8 mouse cellular contexts compared by ENCODE assay signal in genomic region chr13:101233843-101234281, GRCm38 (mm10).
DNase-seq lines count a peak whose midpoint lies in the region; ATAC-seq lines count a peak whose summit lies in the region.

No protein-coding gene starts in this region.

- H3K27me3 ChIP-seq in forebrain, embryonic 13.5 days, result no peaks in the 10 kb centered on the region
- no peaks in the 10 kb centered on the region for H3K27me3 ChIP-seq in intestine, embryonic 15.5 days (replicated peaks)
- no peaks in the 10 kb centered on the region for H3K27me3 ChIP-seq in midbrain, embryonic 16.5 days (ENCODE audit: control insufficient read depth, insufficient read depth, low read depth, low read length)

- H3K36me3 ChIP-seq in forebrain, embryonic 13.5 days (ENCODE audit: poor library complexity, severe bottlenecking), result no peaks in the 10 kb centered on the region
- H3K36me3 ChIP-seq in intestine, embryonic 15.5 days, result no peaks in the 10 kb centered on the region
- H3K36me3 ChIP-seq in midbrain, embryonic 16.5 days (ENCODE audit: control insufficient read depth, insufficient read depth, low read length), result no peaks in the 10 kb centered on the region

- peak; percentile 77 for ATAC-seq in forebrain, embryonic 13.5 days
- ATAC-seq in intestine, embryonic 15.5 days, result peak; percentile 51
- peak; percentile 77 for ATAC-seq in midbrain, embryonic 16.5 days

- peaks cover 41% of the 10 kb centered on the region for H3K4me1 ChIP-seq in forebrain, embryonic 13.5 days
- H3K4me1 ChIP-seq in intestine, embryonic 15.5 days (replicated peaks), result 0 out of 2 replicates have a peak, but pooled peaks cover 5% of the 10 kb centered on the region
- H3K4me1 ChIP-seq in midbrain, embryonic 16.5 days (ENCODE audit: control insufficient read depth, insufficient read depth, low read length), result peaks cover 15% of the 10 kb centered on the region; the same call in 1 of the 2 replicates

- no peaks in the 10 kb centered on the region for H3K9me3 ChIP-seq in forebrain, embryonic 13.5 days (replicated peaks)
- no peaks in the 10 kb centered on the region for H3K9me3 ChIP-seq in intestine, embryonic 15.5 days
- H3K9me3 ChIP-seq in midbrain, embryonic 16.5 days (replicated peaks; ENCODE audit: control insufficient read depth, low read length, poor library complexity, severe bottlenecking), result no peaks in the 10 kb centered on the region

- DNase-seq in right cerebral cortex, postnatal 25 days, result peak; percentile 51
- no peak for DNase-seq in right cerebral cortex, adult 2 months (ENCODE audit: low spot score in 2 of 2)
- DNase-seq in lung, postnatal 14 days, result no peak
- no peak for DNase-seq in thymus, adult 18-20 months
- no peak for DNase-seq in urinary bladder, adult 18-20 months (ENCODE audit: low spot score in 2 of 2)

- 0 out of 2 replicates have a peak overlapping the region, but pooled peaks have one; percentile 5 for H3K4me3 ChIP-seq in forebrain, embryonic 13.5 days
- no peak overlapping the region for H3K4me3 ChIP-seq in intestine, embryonic 15.5 days (replicated peaks)
- H3K4me3 ChIP-seq in midbrain, embryonic 16.5 days (ENCODE audit: low read depth, low read length), result no peak overlapping the region

- no peak overlapping the region for H3K9ac ChIP-seq in forebrain, embryonic 13.5 days
- no peak overlapping the region for H3K9ac ChIP-seq in intestine, embryonic 15.5 days
- H3K9ac ChIP-seq in midbrain, embryonic 16.5 days (ENCODE audit: low read depth, low read length), result 0 out of 2 replicates have a peak overlapping the region, but pooled peaks have one; percentile 27

- 7% methylated on average over 5 of the region's 5 CpGs for WGBS in forebrain, embryonic 13.5 days
- 28% methylated on average over 5 of the region's 5 CpGs for WGBS in intestine, embryonic 15.5 days
- WGBS in midbrain, embryonic 16.5 days, result 23% methylated on average over 5 of the region's 5 CpGs

- peak overlapping the region; percentile 76 for H3K27ac ChIP-seq in forebrain, embryonic 13.5 days
- H3K27ac ChIP-seq in intestine, embryonic 15.5 days, result no peak overlapping the region
- H3K27ac ChIP-seq in midbrain, embryonic 16.5 days (ENCODE audit: low read length), result peak overlapping the region; percentile 60

- H3K4me2 ChIP-seq in forebrain, embryonic 13.5 days, result peak overlapping the region; percentile 43
- no peak overlapping the region for H3K4me2 ChIP-seq in intestine, embryonic 15.5 days (replicated peaks)
- peak overlapping the region; percentile 41 for H3K4me2 ChIP-seq in midbrain, embryonic 16.5 days (ENCODE audit: low read length)
